Mouse (Mus musculus) Patski (cell line): ENCODE measurements at regions not wholly inside any gene's neighbourhood (a gene's known extent, or its start where the extent isn't known, plus 50 kb on each side); places are given as distances from the start of the nearest gene placed in this dataset.

ENCODE experiments used
- ATAC-seq: fragments of 100-300 bp; one replicate; pipeline ENCODE4 v1.8.0; 2021
- CTCF ChIA-PET: fragments of 350-600 bp; sonication (Branson Sonifier 250); formaldehyde crosslinking; loops from one replicate; lab custom pipeline; 2022; ENCODE audit warnings: inconsistent platforms; lab: Charles Lee
- POLR2A ChIA-PET: fragments of 350-600 bp; sonication (Branson Sonifier 250); formaldehyde crosslinking; loops from one replicate; lab custom pipeline; 2022; ENCODE audit warnings: antibody characterized with exemption, inconsistent platforms; lab: Charles Lee
- DNase-seq: peaks from one replicate; pipeline ENCODE4 v3.0.0-alpha.2; 2011; ENCODE audit warnings: low read depth, low spot score
- H3K27me3 ChIP-seq: fragments of 371-371 bp; one replicate; pipeline ENCODE4 v1.5.1; 2021
- CTCF ChIP-seq: fragments of 100-300 bp; IDR thresholded peaks from one replicate; pipeline ENCODE4 v1.5.1; 2021
- in situ Hi-C: fragments of 300-500 bp; cut with MboI; formaldehyde crosslinking; loops from 3 replicates; pipeline ENCODE4 v1.11.1; 2018; ENCODE audit warnings: low pct_unique_long_range_greater_than_20kb, mixed read lengths

GRCm38 (mm10) chr16:18711637-18712125 lies 65.0 kb upstream of the Cldn5 start:
- no peak for TF ChIP-seq CTCF
- ChIA-PET CTCF (no interaction called here), POLR2A (interaction anchor here (0.6 to 0.7 kb wide), 2 partner anchors 105 to 181 kb away, joined by 3 to 4 read pairs; no protein-coding TSS in a partner anchor)
- no peaks in the 10 kb centered on the region for H3K27me3 ChIP-seq
- no peak for DNase-seq
- in situ Hi-C loops, result no loop called here
- no peak for ATAC-seq

DNA sequence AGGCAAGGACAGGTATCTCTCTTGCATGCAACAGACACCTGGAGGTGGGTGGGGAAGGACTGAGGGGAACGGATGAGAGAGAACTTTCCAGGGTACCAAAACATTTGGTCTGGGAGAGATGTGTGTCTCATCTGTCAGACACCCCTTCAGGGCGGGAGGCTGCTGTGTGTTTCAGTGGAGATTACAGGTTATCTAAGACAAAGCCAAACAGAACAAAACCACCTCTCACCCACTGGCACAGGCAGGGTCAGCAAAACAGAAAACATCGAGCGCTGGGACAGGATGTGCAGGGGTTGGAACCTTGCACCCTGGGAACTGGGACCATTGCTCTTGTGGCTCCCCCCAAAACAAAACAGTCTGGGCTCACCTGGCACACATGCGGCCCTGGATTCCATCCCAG lies 63.6 kb upstream of the Cldn5 start:
- ChIA-PET CTCF (no interaction called here), POLR2A (no interaction called here)
- no peak for ATAC-seq
- in situ Hi-C loops, result no loop called here
- no peaks in the 10 kb centered on the region for H3K27me3 ChIP-seq
- TF ChIP-seq CTCF, result no peak
- DNase-seq, result no peak

DNA sequence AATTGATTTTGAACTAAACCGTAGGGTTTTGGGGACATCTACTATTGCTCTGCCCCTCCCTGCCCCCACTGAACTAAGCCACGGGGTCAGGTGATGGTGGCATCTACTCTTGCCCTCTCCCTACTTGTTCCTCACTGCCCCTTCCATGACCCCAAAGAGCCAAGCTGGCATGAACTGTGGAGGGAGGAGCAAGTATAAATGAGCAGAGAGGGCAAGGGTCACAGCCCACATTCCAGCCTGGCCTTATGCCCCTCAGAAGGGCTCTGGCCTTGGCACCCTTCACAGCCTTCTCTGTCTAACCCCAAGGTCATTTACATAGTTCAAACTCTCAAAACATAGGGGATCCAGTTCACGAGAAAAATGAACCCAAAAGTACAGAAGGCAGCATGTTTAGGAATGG lies 61.3 kb upstream of the Cldn5 start:
- ATAC-seq, result no peak

GRCm38 (mm10) chr16:18718040-18718439 lies 58.6 kb upstream of the Cldn5 start:
- TF ChIP-seq CTCF, result no peak
- ChIA-PET CTCF (interaction anchor here (1.0 to 1.8 kb wide), 2 partner anchors 10 to 14 kb away, joined by 3 to 4 read pairs; no protein-coding TSS in a partner anchor), POLR2A (no interaction called here)
- in situ Hi-C loops, result no loop called here
- DNase-seq (no peak), ATAC-seq (no peak)
- H3K27me3 ChIP-seq, result no peaks in the 10 kb centered on the region

More for the DNA sequence above, 61.3 kb upstream of the Cldn5 start:
- TF ChIP-seq CTCF, result no peak
- H3K27me3 ChIP-seq, result no peaks in the 10 kb centered on the region
- POLR2A ChIA-PET, result no interaction called here
- DNase-seq, result no peak
- in situ Hi-C loops, result no loop called here
- CTCF ChIA-PET, result interaction anchor here (2.3 kb wide), 1 partner anchor 9 kb away, joined by 11 read pairs; no protein-coding TSS in a partner anchor

GRCm38 (mm10) chr16:18720433-18721233 lies 56.0 kb upstream of the Cldn5 start:
- H3K27me3 ChIP-seq, result no peaks in the 10 kb centered on the region
- in situ Hi-C loops, result no loop called here
- DNase-seq, result no peak
- no peak for ATAC-seq
- ChIA-PET CTCF (interaction anchor here (1.1 kb wide), 1 partner anchor 14 kb away, joined by 4 read pairs; no protein-coding TSS in a partner anchor), POLR2A (no interaction called here)
- TF ChIP-seq CTCF, result no peak

GRCm38 (mm10) chr16:18723186-18723843 lies 53.3 kb upstream of the Cldn5 start:
- in situ Hi-C loops, result no loop called here
- ChIA-PET CTCF (no interaction called here), POLR2A (no interaction called here)

GRCm38 (mm10) chr16:18723874-18724273 lies 52.8 kb upstream of the Cldn5 start:
- in situ Hi-C loops, result no loop called here
- ChIA-PET POLR2A (no interaction called here), CTCF (no interaction called here)
- H3K27me3 ChIP-seq, result no peaks in the 10 kb centered on the region
- ATAC-seq (no peak), DNase-seq (no peak)
- TF ChIP-seq CTCF, result no peak

More at GRCm38 (mm10) chr16:18723186-18723843, 53.3 kb upstream of the Cldn5 start:
- no peaks in the 10 kb centered on the region for H3K27me3 ChIP-seq
- TF ChIP-seq CTCF, result no peak
- ATAC-seq, result no peak
- DNase-seq, result no peak

DNA sequence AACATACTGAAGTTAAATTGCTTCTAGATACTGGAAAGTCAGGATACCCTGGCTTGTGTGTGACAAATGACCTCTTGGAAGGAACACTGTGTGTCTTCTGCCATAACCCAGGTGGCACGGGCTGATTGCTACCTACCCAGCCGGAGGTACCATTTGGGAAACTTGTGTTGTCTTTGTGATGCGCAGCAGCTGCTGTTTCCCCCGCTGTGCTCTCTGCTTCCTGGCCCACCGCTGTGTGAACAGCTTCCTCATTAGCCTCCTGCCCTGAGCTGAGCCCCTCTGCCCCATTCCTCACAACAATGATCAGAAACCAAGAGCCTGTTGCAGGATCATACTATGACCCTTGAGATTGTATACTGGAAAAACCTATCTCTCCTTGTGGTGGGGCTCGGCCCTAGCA lies 51.9 kb upstream of the Cldn5 start:
- H3K27me3 ChIP-seq, result no peaks in the 10 kb centered on the region
- CTCF ChIA-PET, result no interaction called here
- in situ Hi-C loops, result no loop called here
- TF ChIP-seq CTCF, result no peak
- DNase-seq, result no peak
- no peak for ATAC-seq
- POLR2A ChIA-PET, result no interaction called here
